Mouse (Mus musculus) CH12.LX (cell line): ENCODE measurements around the gene Rpn1. TPM values are rescaled to one million over a fixed set of nuclear protein-coding genes. Genes with fewer than 3 reads are reported as not detected.

Source experiments
- DNase-seq: peaks from one replicate; pipeline ENCODE4 v3.0.0-alpha.2; 2013; ENCODE audit errors: extremely low read depth
- H3K27ac ChIP-seq: 2 replicates; pipeline ENCODE4 v1.5.1; 2012; ENCODE audit warnings: low read depth, mild to moderate bottlenecking, control low read depth, moderate library complexity; ENCODE audit not compliant: insufficient read depth
- H3K27me3 ChIP-seq: replicated peaks from 2 replicates; pipeline ENCODE3; 2012; ENCODE audit warnings: inconsistent platforms
- H3K36me3 ChIP-seq, 2 experiments: replicated peaks in 1 of 2; 2 replicates each; pipeline versions ENCODE3 to v1.6.1; 2012; ENCODE audit warnings: inconsistent platforms in 1 of 2, low read length in 1 of 2, mild to moderate bottlenecking in 1 of 2, mixed read lengths in 1 of 2, moderate library complexity in 1 of 2; ENCODE audit not compliant: control insufficient read depth in 1 of 2, insufficient read depth in 1 of 2
- H3K4me1 ChIP-seq, 2 experiments: 2 replicates each; pipeline ENCODE4 v1.6.1; 2012; ENCODE audit warnings: inconsistent platforms in 1 of 2, moderate library complexity in 1 of 2; ENCODE audit not compliant: insufficient read depth in 2 of 2, control insufficient read depth in 1 of 2
- H3K4me2 ChIP-seq: 2 replicates; pipeline ENCODE4 v1.6.1; 2012; ENCODE audit warnings: low read depth, mild to moderate bottlenecking, control low read depth; ENCODE audit not compliant: poor library complexity, insufficient read depth, severe bottlenecking
- H3K4me3 ChIP-seq, 3 experiments: fragments of 150-350 bp in 1 of 3; sonication (generic) in 1 of 3; replicated peaks in 1 of 3; 2 replicates each; pipeline versions ENCODE3 to v1.5.1; 2011 to 2012; ENCODE audit warnings: low read depth in 2 of 3, low read length in 2 of 3, mild to moderate bottlenecking in 2 of 3, moderate library complexity in 2 of 3, control low read depth in 1 of 3, improper control_type of control experiment in 1 of 3, inconsistent platforms in 1 of 3, mixed read lengths in 1 of 3; ENCODE audit not compliant: poor library complexity in 1 of 3
- H3K79me2 ChIP-seq: replicated peaks from 2 replicates; pipeline ENCODE4 v1.6.1; 2012; ENCODE audit warnings: mild to moderate bottlenecking, moderate library complexity; ENCODE audit not compliant: control insufficient read depth, poor library complexity, insufficient read depth, severe bottlenecking; ENCODE audit errors: extremely low read depth
- H3K9ac ChIP-seq: 2 replicates; pipeline ENCODE4 v1.6.1; 2012; ENCODE audit warnings: low read depth, mild to moderate bottlenecking, control low read depth, moderate library complexity; ENCODE audit not compliant: insufficient read depth
- H3K9me3 ChIP-seq: replicated peaks from 2 replicates; pipeline ENCODE3; 2012; ENCODE audit warnings: low read length, inconsistent platforms, mixed read lengths
- BHLHE40 ChIP-seq: IDR thresholded peaks from 2 replicates; pipeline ENCODE4 v1.6.1; 2011; ENCODE audit warnings: mild to moderate bottlenecking, low read depth, low read length, improper control_type of control experiment
- CHD1 ChIP-seq: IDR thresholded peaks from 2 replicates; pipeline ENCODE4 v1.6.1; 2012; ENCODE audit warnings: low read depth, low read length, improper control_type of control experiment, inconsistent platforms
- CHD2 ChIP-seq: IDR thresholded peaks from 2 replicates; pipeline ENCODE4 v1.6.1; 2011; ENCODE audit warnings: low read length, improper control_type of control experiment
- CTCF ChIP-seq, 2 experiments: IDR thresholded peaks in 1 of 2; conservative IDR thresholded peaks in 1 of 2; 2 replicates each; pipeline ENCODE4 v1.5.1; 2011 to 2012; ENCODE audit warnings: low read depth in 2 of 2, low read length in 2 of 2, improper control_type of control experiment in 1 of 2, inconsistent platforms in 1 of 2, mild to moderate bottlenecking in 1 of 2, moderate library complexity in 1 of 2
- E2F4 ChIP-seq: IDR thresholded peaks from 2 replicates; pipeline ENCODE4 v1.6.1; 2011; ENCODE audit warnings: low read depth, low read length, improper control_type of control experiment; ENCODE audit not compliant: insufficient replicate concordance
- ELF1 ChIP-seq: IDR thresholded peaks from 2 replicates; pipeline ENCODE4 v1.6.1; 2014; ENCODE audit warnings: low read depth, mild to moderate bottlenecking, inconsistent platforms, low read length, improper control_type of control experiment
- EP300 ChIP-seq: IDR thresholded peaks from 2 replicates; pipeline ENCODE4 v1.6.1; 2011; ENCODE audit warnings: low read length, improper control_type of control experiment
- ETS1 ChIP-seq: conservative IDR thresholded peaks from 2 replicates; pipeline ENCODE4 v1.6.1; 2012; ENCODE audit warnings: low read depth, mild to moderate bottlenecking, inconsistent platforms, low read length, improper control_type of control experiment, moderate library complexity
- GABPA ChIP-seq: IDR thresholded peaks from 2 replicates; pipeline ENCODE4 v1.6.1; 2012; ENCODE audit warnings: low read depth, low read length, improper control_type of control experiment, inconsistent platforms; ENCODE audit not compliant: insufficient replicate concordance
- HCFC1 ChIP-seq: IDR thresholded peaks from 2 replicates; pipeline ENCODE4 v1.6.1; 2012; ENCODE audit warnings: low read depth, mild to moderate bottlenecking, inconsistent platforms, low read length, improper control_type of control experiment
- IRF4 ChIP-seq: IDR thresholded peaks from 2 replicates; pipeline ENCODE4 v1.6.1; 2014; ENCODE audit warnings: low read depth, mild to moderate bottlenecking, inconsistent platforms, low read length, improper control_type of control experiment
- JUN ChIP-seq: IDR thresholded peaks from 2 replicates; pipeline ENCODE4 v1.6.1; 2011; ENCODE audit warnings: low read depth, mild to moderate bottlenecking, low read length, improper control_type of control experiment, moderate library complexity; ENCODE audit not compliant: insufficient read depth
- JUND ChIP-seq: conservative IDR thresholded peaks from 2 replicates; pipeline ENCODE4 v1.6.1; 2011; ENCODE audit warnings: low read depth, low read length, improper control_type of control experiment
- KAT2A ChIP-seq: IDR thresholded peaks from 2 replicates; pipeline ENCODE4 v1.6.1; 2012; ENCODE audit warnings: low read length, improper control_type of control experiment, inconsistent platforms; ENCODE audit not compliant: insufficient replicate concordance
- MAFK ChIP-seq: IDR thresholded peaks from 2 replicates; pipeline ENCODE4 v1.6.1; 2011; ENCODE audit warnings: low read length, improper control_type of control experiment; ENCODE audit not compliant: insufficient replicate concordance
- MAX ChIP-seq: IDR thresholded peaks from 2 replicates; pipeline ENCODE4 v1.6.1; 2011; ENCODE audit warnings: low read length, improper control_type of control experiment
- MAZ ChIP-seq: IDR thresholded peaks from 2 replicates; pipeline ENCODE4 v1.6.1; 2012; ENCODE audit warnings: low read depth, mild to moderate bottlenecking, inconsistent platforms, low read length, improper control_type of control experiment, moderate library complexity
- MEF2A ChIP-seq: IDR thresholded peaks from 2 replicates; pipeline ENCODE4 v1.6.1; 2014; ENCODE audit warnings: low read depth, mild to moderate bottlenecking, inconsistent platforms, low read length, improper control_type of control experiment, borderline replicate concordance
- MYC ChIP-seq: IDR thresholded peaks from 2 replicates; pipeline ENCODE4 v1.6.1; 2011; ENCODE audit warnings: low read depth, mild to moderate bottlenecking, improper control_type of control experiment, low read length
- NELFE ChIP-seq: IDR thresholded peaks from 2 replicates; pipeline ENCODE4 v1.6.1; 2011; ENCODE audit warnings: low read depth, low read length, improper control_type of control experiment
- NRF1 ChIP-seq: IDR thresholded peaks from 2 replicates; pipeline ENCODE4 v1.6.1; 2014; ENCODE audit warnings: low read depth, mild to moderate bottlenecking, inconsistent platforms, low read length, improper control_type of control experiment, moderate library complexity
- PAX5 ChIP-seq: IDR thresholded peaks from 2 replicates; pipeline ENCODE4 v1.6.1; 2012; ENCODE audit warnings: low read length, inconsistent platforms, mixed read lengths
- POLR2A ChIP-seq: IDR thresholded peaks from 2 replicates; pipeline ENCODE4 v1.6.1; 2011; ENCODE audit warnings: low read depth, mild to moderate bottlenecking, improper control_type of control experiment, low read length
- POLR2AphosphoS2 ChIP-seq: IDR thresholded peaks from 2 replicates; pipeline ENCODE4 v1.6.1; 2011; ENCODE audit warnings: low read depth, low read length, improper control_type of control experiment
- RAD21 ChIP-seq: IDR thresholded peaks from 2 replicates; pipeline ENCODE4 v1.6.1; 2011; ENCODE audit warnings: low read depth, mild to moderate bottlenecking, low read length, improper control_type of control experiment, moderate library complexity
- RCOR1 ChIP-seq: conservative IDR thresholded peaks from 2 replicates; pipeline ENCODE4 v1.6.1; 2012; ENCODE audit warnings: low read depth, mild to moderate bottlenecking, inconsistent platforms, low read length, improper control_type of control experiment
- SIN3A ChIP-seq: IDR thresholded peaks from 2 replicates; pipeline ENCODE4 v1.6.1; 2012; ENCODE audit warnings: low read length, improper control_type of control experiment, inconsistent platforms
- SMC3 ChIP-seq: IDR thresholded peaks from 2 replicates; pipeline ENCODE4 v1.6.1; 2011; ENCODE audit warnings: low read depth, low read length, improper control_type of control experiment
- TBP ChIP-seq: conservative IDR thresholded peaks from 2 replicates; pipeline ENCODE4 v1.6.1; 2011; ENCODE audit warnings: low read depth, low read length, improper control_type of control experiment
- TCF12 ChIP-seq: IDR thresholded peaks from 2 replicates; pipeline ENCODE4 v1.6.1; 2014; ENCODE audit warnings: low read depth, mild to moderate bottlenecking, inconsistent platforms, low read length, improper control_type of control experiment
- UBTF ChIP-seq: IDR thresholded peaks from 2 replicates; pipeline ENCODE4 v1.6.1; 2012; ENCODE audit warnings: low read depth, mild to moderate bottlenecking, inconsistent platforms, low read length, improper control_type of control experiment, moderate library complexity
- USF1 ChIP-seq: IDR thresholded peaks from 2 replicates; pipeline ENCODE4 v1.6.1; 2014; ENCODE audit warnings: low read depth, mild to moderate bottlenecking, inconsistent platforms, low read length, improper control_type of control experiment
- USF2 ChIP-seq: conservative IDR thresholded peaks from 2 replicates; pipeline ENCODE4 v1.6.1; 2011; ENCODE audit warnings: low read depth, low read length, improper control_type of control experiment
- ZC3H11A ChIP-seq: IDR thresholded peaks from 2 replicates; pipeline ENCODE4 v1.6.1; 2012; ENCODE audit warnings: low read depth, mild to moderate bottlenecking, inconsistent platforms, low read length, improper control_type of control experiment
- ZKSCAN1 ChIP-seq: IDR thresholded peaks from 2 replicates; pipeline ENCODE4 v1.6.1; 2012; ENCODE audit warnings: low read depth, inconsistent platforms, low read length, improper control_type of control experiment, borderline replicate concordance
- ZMIZ1 ChIP-seq: IDR thresholded peaks from 2 replicates; pipeline ENCODE4 v1.6.1; 2012; ENCODE audit warnings: low read depth, mild to moderate bottlenecking, inconsistent platforms, low read length, improper control_type of control experiment
- ZNF384 ChIP-seq: IDR thresholded peaks from 2 replicates; pipeline ENCODE4 v1.6.1; 2012; ENCODE audit warnings: low read depth, low read length, improper control_type of control experiment, inconsistent platforms
- dilution Hi-C: fragments of 300-500 bp; cut with MboI; formaldehyde crosslinking; loops from 2 replicates; pipeline ENCODE4 v1.14.3; 2020; ENCODE audit warnings: low sequenced_read_pairs; ENCODE audit not compliant: extremely low pct_unique_long_range_greater_than_20kb, extremely low pct_ligation_motif_present
- in situ Hi-C: fragments of 300-500 bp; cut with MboI; formaldehyde crosslinking; loops from 3 replicates; pipeline ENCODE4 v1.14.3; 2019; ENCODE audit warnings: low sequenced_read_pairs, low pct_ligation_motif_present, low pct_unique_long_range_greater_than_20kb, mixed read lengths
- polyA plus RNA-seq: library from polyadenylated mRNA; unstranded; fragments of >175 nt; gene quantifications from 2 replicates; pipeline ENCODE4 v1.2.1, GENCODE M21; 2012; ENCODE audit warnings: low read depth; ENCODE audit not compliant: insufficient read length
- total RNA-seq, 2 experiments: library from RNA; depleted of rRNA; stranded (reverse); fragments of 300-350 nt in 1 of 2; fragments of >200 nt in 1 of 2; gene quantifications; 2 replicates each; pipeline ENCODE4 v1.2.3; 2012 to 2014

Gene Rpn1
- total RNA-seq (2012; rRNA removed) (260 and 327 TPM in 2 replicates), total RNA-seq (2014; rRNA removed) (299 and 366 TPM in 2 replicates), polyA plus RNA-seq (320 and 339 TPM in 2 replicates)

GRCm38 (mm10) chr6:88084278-88085151 lies at the start of gene Rpn1:
Gene Rpn1, plus strand, starts transcription at chr6:88084482.
- Histone ChIP-seq H3K36me3 (peaks cover 5 to 28% of the 10 kb centered on the region in 2 experiments), H3K9ac (peak within 1 kb of the TSS; percentile 72), H3K4me2 (peak within 1 kb of the TSS; percentile 93), H3K9me3 (no peaks in the 10 kb centered on the region), H3K4me1 (peaks cover 11 to 31% of the 10 kb centered on the region in 2 experiments), H3K27ac (peak within 1 kb of the TSS; percentile 15; the same call in 1 of the 2 replicates), H3K27me3 (peaks cover 8% of the 10 kb centered on the region), H3K79me2 (peaks cover 43% of the 10 kb centered on the region), H3K4me3 (peak within 1 kb of the TSS; percentile 88 to 99 (median 96))
- in situ Hi-C loops, result loop anchor here (25.0 kb wide), 1 partner anchor 172 kb away; the partner anchor contains the start of gene Hmces
- dilution Hi-C loops, result no loop called here
- DNase-seq, result peak; percentile 90
- TF ChIP-seq NRF1 (0 out of 2 replicates have a peak, but pooled peaks have one; percentile 6), CHD1 (no peak), E2F4 (no peak), HCFC1 (peak; percentile 77), EP300 (no peak), NELFE (peak; percentile 53; the same call in 1 of the 2 replicates), IRF4 (no peak), GABPA (no peak), USF1 (no peak), BHLHE40 (no peak), SIN3A (peak; percentile 47; the same call in 1 of the 2 replicates), ELF1 (peak; percentile 37; the same call in 1 of the 2 replicates), MAX (peak; percentile 88), TBP (0 out of 2 replicates have a peak, but pooled peaks have one; percentile 56), PAX5 (no peak), CTCF (conservative IDR thresholded peaks at IDR 0.05 in 1 of 2, IDR thresholded peaks at IDR 0.05 in 1 of 2; ENCODE audit: low read depth in 2 of 2, low read length in 2 of 2) (no peak), SMC3 (no peak), ZC3H11A (no peak), USF2 (no peak), MEF2A (no peak), JUND (0 out of 2 replicates have a peak, but pooled peaks have one; percentile 1), ZMIZ1 (0 out of 2 replicates have a peak, but pooled peaks have one; percentile 49), KAT2A (no peak), ZNF384 (no peak), RAD21 (no peak), MAFK (no peak), POLR2AphosphoS2 (peak; percentile 72; the same call in 1 of the 2 replicates), POLR2A (peak; percentile 87), MYC (peak; percentile 90), CHD2 (no peak), TCF12 (peak; percentile 66), RCOR1 (no peak), JUN (no peak), UBTF (no peak), MAZ (no peak), ETS1 (no peak), ZKSCAN1 (no peak)
